Comparison of ENCODE assay signal across 9 mouse cellular contexts in the genomic region with DNA sequence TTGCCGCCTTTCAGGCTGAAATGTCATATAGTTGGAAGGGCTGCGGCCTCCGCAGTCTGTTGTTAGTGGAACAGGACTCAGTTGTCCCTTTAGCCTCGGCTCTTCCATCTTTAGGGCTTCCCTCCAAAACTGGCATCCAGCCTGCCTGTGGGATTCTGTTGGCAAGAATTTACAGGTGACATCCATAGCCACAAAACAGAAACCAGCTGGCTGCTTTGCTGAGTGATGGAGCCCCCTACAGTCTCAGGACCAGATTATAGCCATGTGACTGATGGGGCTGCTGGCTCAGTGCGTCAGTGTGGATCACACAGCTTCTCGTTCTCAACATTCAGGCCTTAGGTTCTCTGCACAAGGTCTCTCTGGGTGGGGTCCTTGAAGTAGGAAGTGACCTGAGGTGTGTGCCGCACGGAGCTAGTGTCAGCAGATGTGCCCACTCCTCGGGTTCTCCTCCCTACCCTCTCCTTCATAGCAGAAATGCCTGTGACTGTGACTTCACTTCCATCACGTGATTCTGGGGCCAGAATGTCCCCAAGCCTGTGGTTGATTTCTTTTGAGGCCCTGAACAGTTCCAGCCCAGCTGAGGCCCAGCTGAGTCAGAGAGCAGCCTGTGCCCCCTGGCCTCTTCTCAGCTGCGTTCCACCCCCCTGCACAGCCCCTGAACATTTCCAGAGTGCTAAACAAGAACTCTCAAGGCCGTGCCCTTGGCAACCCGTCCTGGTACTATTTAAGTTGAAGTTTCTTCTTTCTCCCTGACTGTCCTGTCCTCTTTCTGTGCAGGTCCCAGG. TPM values are rescaled to one million over a fixed set of nuclear protein-coding genes. Genes with fewer than 3 reads are reported as not detected.
A peak's percentile ranks its signal among the peaks of the same experiment; 100 is the strongest.
DNase-seq lines count a peak whose midpoint lies in the region; ATAC-seq and TF ChIP-seq lines count a peak whose summit lies in the region.
"Had no signal": no experiment of that assay in that cellular context is flagged by ENCODE, and none has a peak within 500 bp of the region (broad histone marks: within the 10 kb centered on the region; RNA-seq: fewer than 3 reads in every experiment).

No protein-coding gene starts in this region.

- TF ChIP-seq CTCF in left cerebral cortex, adult 2 months (IDR thresholded peaks at IDR 0.05): no peak; the same call in 1 of the 2 replicates

- H3K4me3 ChIP-seq in left cerebral cortex, adult 2 months: no peak overlapping the region
- H3K4me3 ChIP-seq in intestine, embryonic 16.5 days (ENCODE audit: low read length): no peak overlapping the region
- H3K4me3 ChIP-seq: limb, embryonic 12.5 days had no signal

- DNase-seq in adrenal gland, adult (ENCODE audit: inconsistent age in 2 of 2, low spot score in 1 of 2): peak; percentile 86 to 91
- DNase-seq in adrenal gland, adult 18-20 months (ENCODE audit: low spot score in 2 of 2): no peak
- DNase-seq in left cerebral cortex, postnatal 4 days: peak; percentile 67
- no peak for DNase-seq in left cerebral cortex, adult 2 months (ENCODE audit: extremely low spot score in 1 of 2, low spot score in 2 of 2)
- peak; percentile 50 to 55 for DNase-seq in cerebellum, adult 18-20 months
- no peak for DNase-seq in frontal cortex, postnatal 10 days (ENCODE audit: low spot score in 2 of 2)
- no peak for DNase-seq in gastrocnemius, adult 8-10 months (ENCODE audit: low spot score in 2 of 2)

- H3K9ac ChIP-seq in intestine, embryonic 16.5 days (ENCODE audit: low read depth, low read length): no peak overlapping the region
- H3K9ac ChIP-seq: limb, embryonic 12.5 days had no signal

- H3K27me3 ChIP-seq in intestine, embryonic 16.5 days (replicated peaks; ENCODE audit: control insufficient read depth, insufficient read depth, low read length): peaks cover 14% of the 10 kb centered on the region; the same call in 1 of the 2 replicates
- H3K27me3 ChIP-seq: limb, embryonic 12.5 days had no signal

- H3K4me1 ChIP-seq in intestine, embryonic 16.5 days (ENCODE audit: control insufficient read depth, insufficient read depth, low read length): peaks cover 14% of the 10 kb centered on the region; the same call in 1 of the 2 replicates

- H3K9me3 ChIP-seq in intestine, embryonic 16.5 days (ENCODE audit: control insufficient read depth, low read length): no peaks in the 10 kb centered on the region
- H3K9me3 ChIP-seq: limb, embryonic 12.5 days had no signal

- 67% methylated on average over 13 of the region's 13 CpGs for WGBS in intestine, embryonic 16.5 days

- ATAC-seq in intestine, embryonic 16.5 days: peak; percentile 15; the same call in 1 of the 2 replicates

- intact Hi-C loops in left cerebral cortex, postnatal 4 days (cut with DNase I): no loop called here
- intact Hi-C loops in left cerebral cortex, adult 2 months (cut with DNase I): no loop called here

- no peak overlapping the region for H3K27ac ChIP-seq in left cerebral cortex, adult 2 months
- H3K27ac ChIP-seq in intestine, embryonic 16.5 days (ENCODE audit: low read length): no peak overlapping the region
- H3K27ac ChIP-seq: limb, embryonic 12.5 days had no signal

- no peaks in the 10 kb centered on the region for H3K36me3 ChIP-seq in intestine, embryonic 16.5 days (ENCODE audit: control insufficient read depth, insufficient read depth, low read length)
- H3K36me3 ChIP-seq: limb, embryonic 12.5 days had no signal

- H3K4me2 ChIP-seq in intestine, embryonic 16.5 days (ENCODE audit: low read depth, low read length): no peak overlapping the region
- H3K4me2 ChIP-seq: limb, embryonic 12.5 days had no signal

RNA-seq across cellular contexts. Expression of gene Rdx, which starts 55.3 kb away (rescaled TPM):
- 100 to 1,000 TPM; 116 to 126 TPM for total RNA-seq in adrenal gland, adult 18-20 months (2021)
- 10 to 100 TPM; 58.4 to 71.4 TPM for total RNA-seq in left cerebral cortex, postnatal 4 days (2021)
- total RNA-seq in left cerebral cortex, adult 2 months (2021): 10 to 100 TPM; 43.8 to 46.0 TPM
- polyA plus RNA-seq in intestine, embryonic 16.5 days (2015; fragmentation: Nextera tagmentation; extraction: Ambion mirVana): 43.4 and 52.8 TPM in 2 replicates
- 100 to 1,000 TPM; 110 to 119 (median 115) TPM for total RNA-seq in gastrocnemius, adult 8-10 months (2022)

Comparison
In these comparisons a context has a peak if more than half of its experiments do, and no peak if none do; other contexts are left out.
1. DNase-seq: peak in adrenal gland, adult (2 of 2), left cerebral cortex, postnatal 4 days (single experiment) and cerebellum, adult 18-20 months (2 of 2); none in adrenal gland, adult 18-20 months (0 of 2), left cerebral cortex, adult 2 months (0 of 2), frontal cortex, postnatal 10 days (0 of 2) and gastrocnemius, adult 8-10 months (0 of 2).